Mouse (Mus musculus) CH12.LX (cell line): ENCODE measurements around the gene Pigg.

Experiments used
- CHD1 ChIP-seq: IDR thresholded peaks from 2 replicates; pipeline ENCODE4 v1.6.1; 2012; ENCODE audit warnings: low read depth, low read length, improper control_type of control experiment, inconsistent platforms
- CTCF ChIP-seq, 2 experiments: IDR thresholded peaks in 1 of 2; conservative IDR thresholded peaks in 1 of 2; 2 replicates each; pipeline ENCODE4 v1.5.1; 2011 to 2012; ENCODE audit warnings: low read depth in 2 of 2, low read length in 2 of 2, improper control_type of control experiment in 1 of 2, inconsistent platforms in 1 of 2, mild to moderate bottlenecking in 1 of 2, moderate library complexity in 1 of 2
- E2F4 ChIP-seq: IDR thresholded peaks from 2 replicates; pipeline ENCODE4 v1.6.1; 2011; ENCODE audit warnings: low read depth, low read length, improper control_type of control experiment; ENCODE audit not compliant: insufficient replicate concordance
- ELF1 ChIP-seq: IDR thresholded peaks from 2 replicates; pipeline ENCODE4 v1.6.1; 2014; ENCODE audit warnings: low read depth, mild to moderate bottlenecking, inconsistent platforms, low read length, improper control_type of control experiment
- EP300 ChIP-seq: IDR thresholded peaks from 2 replicates; pipeline ENCODE4 v1.6.1; 2011; ENCODE audit warnings: low read length, improper control_type of control experiment
- HCFC1 ChIP-seq: IDR thresholded peaks from 2 replicates; pipeline ENCODE4 v1.6.1; 2012; ENCODE audit warnings: low read depth, mild to moderate bottlenecking, inconsistent platforms, low read length, improper control_type of control experiment
- KAT2A ChIP-seq: IDR thresholded peaks from 2 replicates; pipeline ENCODE4 v1.6.1; 2012; ENCODE audit warnings: low read length, improper control_type of control experiment, inconsistent platforms; ENCODE audit not compliant: insufficient replicate concordance
- MAFK ChIP-seq: IDR thresholded peaks from 2 replicates; pipeline ENCODE4 v1.6.1; 2011; ENCODE audit warnings: low read length, improper control_type of control experiment; ENCODE audit not compliant: insufficient replicate concordance
- NELFE ChIP-seq: IDR thresholded peaks from 2 replicates; pipeline ENCODE4 v1.6.1; 2011; ENCODE audit warnings: low read depth, low read length, improper control_type of control experiment
- POLR2A ChIP-seq: IDR thresholded peaks from 2 replicates; pipeline ENCODE4 v1.6.1; 2011; ENCODE audit warnings: low read depth, mild to moderate bottlenecking, improper control_type of control experiment, low read length
- USF1 ChIP-seq: IDR thresholded peaks from 2 replicates; pipeline ENCODE4 v1.6.1; 2014; ENCODE audit warnings: low read depth, mild to moderate bottlenecking, inconsistent platforms, low read length, improper control_type of control experiment
- ZKSCAN1 ChIP-seq: IDR thresholded peaks from 2 replicates; pipeline ENCODE4 v1.6.1; 2012; ENCODE audit warnings: low read depth, inconsistent platforms, low read length, improper control_type of control experiment, borderline replicate concordance

- TF ChIP-seq CTCF (conservative IDR thresholded peaks at IDR 0.05 in 1 of 2, IDR thresholded peaks at IDR 0.05 in 1 of 2; ENCODE audit: low read depth in 2 of 2, low read length in 2 of 2) (no peak), POLR2A (no peak), USF1 (no peak), HCFC1 (no peak), ELF1 (no peak), EP300 (no peak), E2F4 (no peak), CHD1 (no peak), KAT2A (no peak), NELFE (no peak), ZKSCAN1 (no peak), MAFK (no peak)
These were observed 25.0 kb downstream of the Pigg start for GRCm38 (mm10) chr5:108337385-108337784.
